Mouse (Mus musculus) adrenal gland, postnatal 25 days (tissue): ENCODE data around the gene Zfp277. TPM values are rescaled to one million over a fixed set of nuclear protein-coding genes. Genes with fewer than 3 reads are reported as not detected.

ENCODE experiments used
- DNase-seq: peaks from one replicate; pipeline ENCODE4 v3.0.0; 2021; ENCODE audit warnings: mixed read lengths
- long read RNA-seq: library from polyadenylated mRNA; stranded (forward); transcript quantifications from one replicate; pipeline ENCODE4 v2.0.0, GENCODE M21; 2021
- total RNA-seq: library from RNA; stranded (reverse); gene quantifications from 2 replicates; pipeline ENCODE4 v1.2.3, GENCODE M21; 2021

The Zfp277 gene
- total RNA-seq: 15.1 and 23.8 TPM in 2 replicates
- long read RNA-seq, transcript Zfp277-201 (12 exons, 2,188 nt): major isoform, 16 of 26 reads
- long read RNA-seq, partial matches to known transcripts: 3 of 26 reads
- long read RNA-seq, other reads (novel, unspliced or antisense): 7 of 26 reads

DNA sequence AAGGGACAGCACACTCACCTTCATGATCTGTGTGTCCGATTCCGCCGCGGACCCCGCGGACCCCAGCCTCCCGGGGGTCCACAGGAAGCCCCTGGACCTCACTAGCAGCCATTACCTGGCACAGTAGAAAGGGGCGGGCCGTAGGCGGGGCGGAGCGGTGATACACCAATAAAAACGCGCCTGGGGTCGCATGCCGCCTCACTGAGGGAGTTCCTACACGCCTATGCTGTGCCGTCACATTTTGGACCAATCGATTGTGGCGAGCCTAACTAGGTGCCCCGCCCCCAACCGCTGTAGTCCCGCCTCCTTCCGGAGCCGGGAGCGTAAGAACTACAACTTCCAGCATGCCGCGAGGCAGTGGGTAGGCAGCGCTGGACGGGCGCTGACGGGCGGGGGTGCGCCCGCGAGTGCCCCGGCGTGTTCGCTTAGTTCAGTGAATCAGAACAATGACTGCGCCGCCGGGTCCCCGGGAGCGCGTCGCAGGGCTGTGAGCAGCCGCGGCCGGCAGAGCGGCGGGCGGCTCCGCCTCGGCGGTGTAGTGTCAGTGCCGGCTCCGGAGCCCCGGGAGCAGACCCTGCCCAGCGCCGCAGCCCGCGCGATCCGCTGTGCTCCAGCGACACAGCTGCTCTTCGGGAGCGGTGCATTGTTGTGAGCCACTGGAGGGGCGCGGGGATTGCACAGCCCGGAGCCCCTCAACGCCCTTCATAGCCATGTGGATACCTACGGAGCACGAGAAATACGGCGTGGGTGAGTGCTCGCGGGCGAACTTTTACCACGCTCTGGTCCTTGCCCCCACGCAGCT, at the start of gene Zfp277, which contains the start of gene Dock4:
Zfp277 (minus strand) TSS at position 255 of the 802 bp plus-strand sequence.
Dock4 (plus strand) TSS at position 305 of the 802 bp plus-strand sequence.
- peak; percentile 98 for DNase-seq

DNA sequence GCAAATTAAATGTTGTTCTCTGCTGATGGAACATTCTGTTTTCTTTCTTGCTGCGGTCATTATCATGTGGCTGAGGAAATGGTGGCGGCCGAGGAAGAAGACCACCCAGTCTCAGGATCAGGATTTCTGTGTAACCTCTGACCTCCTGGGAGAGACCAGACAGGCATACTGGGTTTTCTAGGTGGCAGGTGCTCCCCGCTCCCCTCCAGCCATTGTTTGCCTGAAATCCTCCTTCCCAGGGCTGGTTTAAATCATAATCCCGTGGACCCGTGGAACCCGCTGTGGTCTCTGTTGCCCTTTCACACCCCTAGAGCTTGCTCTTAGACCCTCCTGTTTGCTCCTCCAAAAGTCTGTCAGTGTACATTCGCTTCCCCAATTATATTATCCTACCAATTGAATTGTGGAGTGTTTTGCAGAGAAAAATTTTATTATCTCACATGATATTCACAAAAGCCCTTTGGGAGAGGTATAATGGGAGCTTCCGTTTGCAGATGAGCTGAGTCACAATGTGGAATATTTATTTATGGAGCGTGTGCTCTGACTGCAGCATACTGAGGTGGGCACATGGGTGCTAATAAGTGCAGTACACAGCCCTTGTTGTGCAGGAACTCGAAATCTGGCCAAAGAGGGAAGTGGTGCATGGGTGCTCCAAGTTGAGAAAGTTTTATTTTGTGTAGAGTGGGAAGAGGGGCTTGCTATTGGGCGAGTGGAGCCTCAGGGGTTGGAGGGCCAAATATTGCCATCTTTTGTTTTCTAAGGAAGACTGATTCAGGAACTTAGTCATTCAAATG, 40.5 kb upstream of the Zfp277 start:
- DNase-seq: no peak

DNA sequence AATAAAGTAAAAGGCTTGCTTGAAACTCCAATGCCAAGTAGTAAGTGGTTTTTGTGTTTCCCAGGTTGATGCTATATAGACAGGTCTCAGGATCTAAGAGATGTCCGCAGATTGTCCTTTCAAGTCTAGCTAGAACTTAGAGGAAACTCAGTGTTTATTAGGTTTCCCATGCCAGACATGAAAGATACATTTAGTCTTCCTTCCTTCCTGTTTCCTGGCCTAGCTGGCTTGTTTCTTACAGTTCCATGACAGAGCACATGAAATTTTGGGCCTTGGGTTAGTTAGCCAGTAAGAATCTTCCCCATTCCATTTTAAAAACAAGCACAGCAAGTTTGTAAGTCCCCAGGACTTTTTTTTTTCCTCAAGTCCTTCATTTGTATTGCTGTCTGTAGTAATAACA, 39.5 kb upstream of the Zfp277 start:
- DNase-seq: no peak

DNA sequence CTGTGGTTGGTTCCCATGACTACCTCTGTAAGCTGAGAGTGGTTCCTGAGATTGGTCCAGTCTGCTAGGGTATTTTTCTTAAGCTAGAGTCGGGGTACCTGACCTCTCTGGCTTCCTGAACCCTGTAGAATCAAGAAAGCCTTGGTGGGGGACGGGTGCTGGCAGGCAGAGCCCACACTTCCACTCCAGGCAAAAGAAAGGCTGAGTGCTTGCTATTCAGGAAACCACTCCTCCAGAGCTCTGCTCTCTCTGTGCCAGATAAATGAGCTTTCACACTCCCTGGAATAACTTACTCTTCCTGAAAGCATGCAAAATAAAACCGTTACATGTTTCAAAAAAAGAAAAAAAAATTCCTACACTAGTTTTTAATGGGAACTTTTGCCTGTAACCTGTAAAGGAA, 38.5 kb upstream of the Zfp277 start:
- no peak for DNase-seq

DNA sequence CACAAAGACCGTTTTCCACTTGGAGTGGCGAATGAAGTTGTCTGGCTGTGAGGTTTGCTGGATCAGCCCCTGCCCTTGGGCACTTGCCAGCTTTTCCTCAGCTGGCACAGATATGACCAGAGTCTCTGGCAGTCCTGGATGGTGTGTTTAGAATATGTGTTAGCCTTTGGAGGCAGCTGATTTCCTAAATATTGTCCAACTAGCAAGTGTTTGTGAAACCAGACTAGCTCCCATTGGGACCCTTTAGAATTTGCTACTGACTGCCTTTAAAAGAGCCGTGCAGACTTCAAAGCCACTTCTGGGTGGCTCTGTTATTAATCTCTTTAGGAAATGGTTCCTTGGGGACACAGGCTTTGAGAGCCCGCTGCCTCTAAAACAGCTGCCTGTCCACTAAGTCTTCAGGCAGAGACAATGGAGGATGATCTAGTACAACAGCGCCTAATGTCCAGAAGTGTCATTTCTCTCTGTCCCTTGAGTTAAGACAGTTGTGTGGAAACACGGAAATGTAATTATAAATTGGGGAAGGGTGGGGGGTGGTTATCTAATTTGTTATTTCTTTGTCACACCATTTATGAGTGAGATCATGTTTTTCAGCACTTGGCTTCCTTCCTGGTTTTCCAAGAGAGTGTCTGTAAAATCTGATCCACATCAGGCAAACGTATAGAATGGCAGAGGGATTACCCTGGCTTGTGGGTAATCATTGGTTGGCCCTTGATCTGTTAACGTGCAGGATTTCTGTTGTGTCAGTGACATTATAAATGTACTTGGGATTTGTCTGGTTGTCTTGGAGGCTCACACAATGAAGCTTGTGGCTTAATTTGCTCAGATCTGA, 32.1 kb upstream of the Zfp277 start:
- peak; percentile 64 for DNase-seq

DNA sequence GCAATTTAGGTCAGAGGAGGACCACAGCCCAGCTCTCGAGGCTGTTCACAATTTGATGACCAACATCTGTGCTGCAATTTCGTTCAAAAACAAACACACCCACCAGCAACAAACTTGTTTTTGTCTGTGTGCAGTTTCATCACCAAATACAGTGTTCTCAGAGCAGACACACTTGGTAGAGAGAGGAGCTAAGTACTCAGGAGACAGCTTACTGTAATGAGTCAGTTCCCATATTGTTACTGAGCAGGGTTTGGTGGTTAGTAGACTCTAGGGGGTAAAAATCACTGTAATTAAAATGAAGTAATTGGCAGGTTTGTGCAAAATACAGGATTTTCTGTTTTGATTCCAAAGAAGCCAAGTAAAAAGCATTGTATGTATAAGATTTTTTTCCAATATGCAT, 28.0 kb upstream of the Zfp277 start:
- no peak for DNase-seq

DNA sequence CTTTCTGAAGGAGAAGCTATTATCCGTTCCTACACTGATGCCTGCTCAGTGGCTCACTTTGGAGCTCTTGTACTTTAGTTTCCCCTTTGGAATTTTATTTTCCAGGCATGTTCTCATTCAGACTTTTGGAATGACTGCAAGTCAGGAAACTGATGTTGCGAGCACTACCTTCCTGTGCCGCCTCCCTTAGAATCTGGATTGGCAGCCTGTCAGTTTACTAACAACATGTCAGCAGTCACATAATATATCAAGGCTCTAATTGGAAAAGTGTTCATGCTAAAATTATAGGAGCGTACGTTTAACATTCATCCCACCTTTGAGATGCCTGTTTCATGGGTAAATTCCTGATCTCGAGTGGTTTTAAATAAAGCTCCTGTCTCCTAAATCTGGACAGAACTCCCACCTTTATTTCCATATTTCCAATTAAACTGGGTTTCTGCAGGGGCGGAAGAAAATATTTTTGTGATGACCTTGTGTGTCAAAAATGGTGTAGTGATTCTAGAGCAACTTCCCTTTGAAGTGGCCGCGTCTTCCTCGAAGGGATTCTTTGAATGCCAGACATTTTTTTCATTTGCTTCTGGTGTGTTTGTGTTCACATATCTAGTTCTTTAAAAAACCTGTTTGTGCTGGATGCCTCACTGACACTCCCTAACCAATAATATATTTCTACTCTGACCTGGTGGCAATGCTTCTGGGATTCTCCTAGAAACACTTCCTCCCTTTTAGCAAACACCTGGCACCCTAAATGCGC, 26.1 kb upstream of the Zfp277 start:
- DNase-seq: no peak

DNA sequence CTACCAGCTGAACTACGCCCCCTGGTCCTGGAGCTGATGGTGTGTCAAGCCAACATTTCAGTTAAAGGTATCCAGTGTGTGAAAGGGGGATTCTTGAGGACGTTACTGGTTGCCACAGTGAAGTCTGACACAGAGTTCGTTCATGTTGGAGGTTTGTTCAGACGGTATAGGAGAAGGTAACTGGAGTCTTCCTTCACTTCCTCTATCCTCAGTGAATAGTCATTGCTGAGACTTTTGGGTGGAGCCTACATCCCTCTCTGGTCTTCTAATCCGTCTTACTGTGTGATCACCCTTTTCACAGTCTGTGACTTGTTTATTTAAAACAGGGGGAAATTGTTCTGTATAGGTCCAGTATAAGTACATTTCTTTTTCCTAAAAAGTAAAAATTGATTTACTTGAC, 23.3 kb upstream of the Zfp277 start:
- DNase-seq: no peak

DNA sequence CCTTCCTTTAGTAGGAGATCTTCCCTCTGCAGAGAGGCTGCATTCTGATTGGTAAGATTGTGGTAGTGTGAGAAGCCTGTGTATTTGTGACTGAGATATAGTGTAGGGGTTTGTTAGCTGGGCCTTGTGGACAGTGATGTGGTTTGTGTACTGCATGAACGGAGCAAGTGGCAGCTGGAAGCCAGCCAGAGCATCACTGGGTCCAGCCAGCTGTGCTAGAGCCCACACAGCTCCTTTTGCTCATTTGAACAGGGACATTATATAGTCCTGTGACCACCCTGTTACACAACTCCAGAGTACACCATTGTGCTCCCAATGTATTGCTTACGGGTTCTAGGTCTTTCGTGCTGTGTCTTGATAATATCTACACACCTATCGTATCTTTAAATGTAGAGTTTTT, 22.5 kb upstream of the Zfp277 start:
- no peak for DNase-seq

DNA sequence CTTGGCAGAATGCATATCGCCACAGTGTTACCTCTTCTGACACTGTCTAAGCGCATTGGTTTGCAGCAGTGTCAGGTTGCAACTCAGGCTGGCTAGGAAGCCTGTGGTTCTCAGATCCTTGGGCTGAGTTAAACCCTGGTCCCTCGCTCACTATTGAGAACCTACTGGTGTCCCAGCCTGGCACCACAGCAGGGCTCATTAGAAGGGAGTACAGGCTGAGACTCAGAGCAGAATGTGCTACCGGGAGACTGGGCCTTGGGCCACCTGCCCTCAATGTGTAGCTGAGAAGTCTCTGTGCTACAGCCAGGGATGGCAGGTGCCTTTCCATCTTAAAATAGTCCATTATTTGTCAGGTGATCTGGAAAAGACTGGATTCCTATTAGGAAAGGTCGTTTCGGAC, 18.6 kb upstream of the Zfp277 start:
- no peak for DNase-seq

DNA sequence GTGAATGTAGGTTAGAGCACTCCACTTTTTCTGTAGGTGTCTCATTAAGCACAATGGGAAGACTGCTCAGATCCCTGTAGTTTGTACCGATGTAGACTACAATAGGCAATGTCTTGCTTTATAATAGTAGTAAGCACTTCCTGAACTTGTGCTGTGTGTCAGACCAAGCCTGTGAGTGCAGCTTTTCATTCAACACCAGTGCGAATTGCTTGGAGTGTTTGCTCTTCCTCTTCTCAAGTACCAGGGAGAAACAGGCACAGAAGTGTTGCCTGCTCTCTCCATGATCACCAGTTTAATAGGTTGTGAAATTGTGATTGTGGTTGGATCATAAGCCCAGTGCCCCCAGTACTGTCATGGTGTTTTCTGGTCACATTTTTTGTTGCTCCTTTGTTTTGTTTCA, 18.1 kb upstream of the Zfp277 start:
- no peak for DNase-seq

DNA sequence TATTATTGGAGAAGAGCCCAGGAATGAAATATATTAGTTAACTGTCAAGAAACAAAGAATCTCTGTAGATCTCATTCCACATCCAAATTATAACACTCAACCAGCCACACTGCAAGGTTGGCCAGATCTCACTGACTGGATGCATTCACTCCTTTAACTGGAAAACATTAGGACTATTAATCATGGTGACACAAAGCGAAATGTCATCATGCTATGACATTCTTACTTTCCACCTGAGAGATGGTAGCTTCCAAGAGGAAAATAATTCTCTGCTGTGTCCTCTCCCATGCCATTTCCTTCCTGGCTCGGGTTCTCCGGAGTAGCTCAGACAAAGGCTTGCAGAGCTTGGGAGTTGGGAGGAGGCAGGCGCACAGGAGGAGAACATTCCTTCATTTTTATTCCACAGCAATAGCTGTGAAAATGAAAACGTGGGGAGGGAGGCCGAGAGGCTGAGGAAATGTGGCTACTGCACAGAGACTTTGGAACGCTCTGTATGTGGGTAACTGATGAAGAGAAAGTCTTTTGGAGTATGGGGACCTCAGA, 17.1 kb upstream of the Zfp277 start:
- no peak for DNase-seq

DNA sequence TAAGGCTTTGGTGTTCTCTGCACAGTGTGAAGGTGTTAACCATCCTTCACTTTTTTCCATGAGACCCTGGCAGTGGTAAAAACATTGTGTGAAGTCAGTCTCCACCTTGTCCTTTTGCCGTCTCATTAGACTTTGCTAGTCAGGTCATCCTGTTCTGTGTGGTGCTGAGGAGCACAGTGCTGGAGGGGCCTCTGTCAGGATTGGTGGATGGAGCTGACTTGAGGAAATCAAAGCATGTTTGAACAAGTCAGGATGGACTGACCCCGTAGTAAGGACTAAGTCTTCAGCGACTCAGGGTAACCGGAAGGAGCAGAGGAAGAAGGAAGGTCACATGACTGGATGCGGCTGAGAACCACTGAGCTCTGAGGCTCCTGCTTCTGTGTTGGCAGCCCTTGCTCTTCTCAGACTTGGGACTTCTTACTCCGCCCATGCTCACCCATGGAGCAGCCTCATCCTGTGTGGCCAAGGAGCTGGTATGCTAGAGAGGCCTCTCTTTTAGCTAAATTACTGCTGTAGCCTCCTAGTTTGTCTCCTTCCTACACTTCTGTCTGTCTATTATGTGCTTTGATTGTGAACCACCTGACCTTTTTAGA, 14.1 kb upstream of the Zfp277 start:
- no peak for DNase-seq

DNA sequence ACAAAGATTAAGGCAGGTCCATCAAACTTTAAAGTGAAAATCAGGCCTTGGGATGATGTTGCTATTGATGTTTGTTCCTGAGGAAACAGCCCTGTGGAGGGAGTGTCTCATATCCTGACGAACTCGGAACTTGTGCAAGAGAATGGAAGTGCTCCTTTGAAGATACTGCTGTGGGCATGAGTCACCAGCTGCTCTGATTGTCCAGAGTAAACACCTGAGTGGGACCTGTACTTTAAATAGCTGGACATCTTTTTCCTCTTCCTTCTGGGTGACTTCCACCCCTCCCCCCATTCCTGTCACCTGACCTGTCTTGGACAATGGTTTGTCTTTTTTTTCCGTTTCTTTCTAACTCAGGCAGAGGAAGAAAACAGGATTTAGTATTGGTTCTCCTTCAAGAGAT, 13.3 kb upstream of the Zfp277 start:
- DNase-seq: peak; percentile 17

DNA sequence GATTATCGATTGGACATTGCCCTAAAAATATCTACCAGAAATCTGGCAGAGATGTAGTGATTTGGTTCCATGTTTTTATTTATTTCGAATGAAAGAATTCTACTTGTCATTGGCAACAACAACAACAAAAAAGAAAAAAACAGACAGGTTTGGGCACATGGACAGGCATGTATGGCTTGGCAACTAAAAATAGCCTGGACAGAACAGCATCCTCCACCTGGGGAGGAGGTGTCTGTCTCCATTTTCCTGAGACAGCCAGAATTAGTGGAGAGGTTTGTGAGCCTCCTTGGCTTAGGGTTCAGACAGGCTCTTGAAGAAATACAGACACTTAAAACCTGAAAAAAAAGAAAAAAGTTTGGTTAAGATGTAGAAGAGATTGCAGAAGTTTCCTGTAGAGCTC, 10.8 kb upstream of the Zfp277 start:
- no peak for DNase-seq

DNA sequence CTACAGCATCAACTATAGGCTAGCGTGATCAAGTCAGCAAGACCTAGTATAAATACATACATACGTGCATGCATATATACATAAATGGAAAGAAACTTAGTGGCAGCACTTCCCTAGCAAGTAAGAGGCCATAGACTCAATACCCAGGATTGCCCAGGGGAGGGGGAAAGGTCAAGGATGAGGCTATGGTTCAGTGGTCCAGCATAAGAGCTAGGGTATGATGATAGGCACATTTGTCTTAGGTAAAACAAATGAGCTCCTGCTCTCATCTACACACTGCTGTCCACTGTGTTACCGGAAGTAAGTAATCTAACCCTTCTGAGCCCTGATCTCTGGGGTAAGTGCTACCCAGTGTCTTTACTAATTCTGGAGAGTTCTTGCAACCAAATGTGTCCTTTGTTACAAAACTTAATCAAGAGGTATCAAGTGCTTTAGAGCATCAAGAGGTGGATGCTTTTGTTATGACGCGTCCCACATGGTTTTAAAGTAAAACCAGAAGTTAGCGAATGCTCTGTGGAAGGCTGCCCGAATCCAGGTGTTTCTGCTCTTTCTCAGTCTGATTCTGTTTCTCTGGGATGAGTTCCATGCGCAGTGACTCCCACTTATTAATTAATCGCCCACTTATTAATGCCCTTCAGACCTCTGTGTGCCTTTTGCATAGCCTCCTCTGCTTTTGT, 3.6 kb upstream of the Zfp277 start:
- no peak for DNase-seq

DNA sequence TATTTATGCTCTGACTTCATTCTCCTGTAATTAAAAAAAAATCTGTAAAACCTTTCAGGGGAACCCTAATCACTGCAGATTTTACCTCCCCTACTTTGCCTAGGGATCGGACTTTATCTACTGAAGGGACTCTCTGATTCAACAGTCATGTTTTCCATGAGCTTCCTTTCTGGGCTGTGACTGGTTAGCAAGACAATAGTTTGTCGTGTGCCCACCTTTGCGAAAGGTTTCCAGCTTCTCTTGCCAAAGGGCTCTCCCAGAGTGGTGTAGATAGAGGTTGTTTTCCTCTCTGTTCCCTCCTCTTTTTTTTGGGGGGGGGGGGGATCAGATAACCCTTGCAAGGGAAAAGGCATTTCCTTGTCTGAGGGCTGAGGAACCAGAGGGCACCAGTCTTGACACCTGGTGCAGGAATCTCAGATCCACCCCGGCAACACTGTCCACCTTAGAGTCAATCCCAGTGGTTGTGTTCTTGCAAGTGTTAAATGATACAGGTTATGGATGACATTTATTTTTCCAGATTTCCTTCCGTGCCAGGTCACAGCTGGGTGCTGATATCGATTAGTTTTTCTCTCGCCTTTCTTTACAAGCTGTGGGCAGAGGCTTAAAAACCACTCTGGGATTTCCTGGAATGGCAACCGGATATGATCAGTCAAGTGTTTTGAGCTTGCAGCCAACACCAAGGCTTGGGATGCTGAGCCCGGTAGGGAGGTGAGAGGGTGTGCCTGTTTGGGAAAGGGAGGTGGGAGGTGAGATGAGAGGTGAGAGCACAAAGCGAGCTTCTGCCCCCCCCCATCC, 2.1 kb upstream of the Zfp277 start:
- DNase-seq: no peak

DNA sequence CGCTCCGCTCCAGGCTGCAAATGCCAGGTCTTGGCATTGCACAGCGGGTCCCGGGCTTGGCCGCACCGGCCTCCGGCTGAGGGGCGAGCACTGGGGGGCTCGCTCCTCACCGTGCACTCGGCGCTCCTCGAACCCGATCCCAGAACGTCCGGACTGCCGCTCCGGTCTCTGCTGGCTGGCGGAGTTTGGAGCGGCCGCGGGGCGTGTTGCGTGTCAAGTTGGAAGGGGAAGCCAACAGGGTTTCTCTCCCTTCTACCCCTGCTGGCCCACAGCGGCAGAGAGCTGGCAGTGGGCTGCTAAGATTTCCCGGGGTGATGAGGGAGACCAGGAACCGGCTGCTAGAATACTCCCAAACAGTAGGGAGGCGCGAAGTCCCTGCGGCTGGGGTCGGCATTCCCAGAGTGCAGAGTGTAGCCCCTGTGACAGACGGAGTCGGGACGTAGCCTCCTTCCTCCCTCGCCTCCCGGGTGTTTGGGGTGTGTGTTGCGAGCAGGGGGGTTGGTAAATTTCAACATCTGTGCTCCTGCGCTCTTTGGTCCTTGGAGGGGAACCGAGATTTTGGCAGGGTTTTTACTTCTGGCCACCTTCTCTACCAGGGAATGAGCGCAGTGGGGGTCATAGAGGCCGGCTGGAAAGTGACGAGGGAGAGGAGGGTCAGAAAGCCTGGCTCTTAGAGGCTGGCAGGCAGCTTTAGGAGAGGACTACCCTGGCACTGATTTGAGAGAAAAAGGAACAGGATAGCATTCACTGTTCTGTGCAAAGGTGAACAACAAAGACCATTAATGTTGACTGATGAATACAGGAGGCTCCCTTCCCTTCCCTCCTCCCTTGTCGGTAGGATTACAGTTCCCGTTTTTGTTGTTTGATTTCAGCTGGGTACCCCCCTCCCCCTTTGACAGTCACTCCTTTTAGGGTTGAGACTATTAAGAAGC, 1.0 kb upstream of the Zfp277 start:
- peak; percentile 43 for DNase-seq
